Mouse (Mus musculus) hindbrain, embryonic 12.5 days (tissue): ENCODE measurements around the gene Vmn1r77. TPM values are rescaled to one million over a fixed set of nuclear protein-coding genes. Genes with fewer than 3 reads are reported as not detected.
A peak's percentile ranks its signal among the peaks of the same experiment; 100 is the strongest.
"Not testable (repeated sequence)": the region's sequence is repeated elsewhere in the genome, so short reads cannot be mapped to it uniquely, and the experiment has no call there.

Experiments
- ATAC-seq: fragments of 200-750 bp; cut with Nextera tagmentation; 2 replicates; pipeline ENCODE4 v1.8.0; 2017; ENCODE audit warnings: moderate TSS enrichment; ENCODE audit not compliant: low FRiP score
- H3K27ac ChIP-seq: fragments of 300-500 bp; sonication (generic); 2 replicates; pipeline ENCODE4 v1.5.1; 2016; ENCODE audit warnings: mild to moderate bottlenecking
- H3K27me3 ChIP-seq: fragments of 300-500 bp; sonication (generic); 2 replicates; pipeline ENCODE4 v1.6.1; 2016; ENCODE audit warnings: mild to moderate bottlenecking
- H3K36me3 ChIP-seq: fragments of 300-500 bp; sonication (generic); 2 replicates; pipeline ENCODE4 v1.6.1; 2016; ENCODE audit warnings: mild to moderate bottlenecking
- H3K4me1 ChIP-seq: fragments of 300-500 bp; sonication (generic); 2 replicates; pipeline ENCODE4 v1.6.1; 2016
- H3K4me2 ChIP-seq: fragments of 300-500 bp; sonication (generic); replicated peaks from 2 replicates; pipeline ENCODE4 v1.6.1; 2016; ENCODE audit warnings: mild to moderate bottlenecking
- H3K4me3 ChIP-seq: fragments of 300-500 bp; sonication (generic); 2 replicates; pipeline ENCODE4 v1.5.1; 2016; ENCODE audit warnings: mild to moderate bottlenecking
- H3K9ac ChIP-seq: fragments of 300-500 bp; sonication (generic); 2 replicates; pipeline ENCODE4 v1.6.1; 2016; ENCODE audit warnings: mild to moderate bottlenecking, moderate library complexity
- H3K9me3 ChIP-seq: fragments of 300-500 bp; sonication (generic); replicated peaks from 2 replicates; pipeline ENCODE4 v1.6.1; 2016; ENCODE audit warnings: mild to moderate bottlenecking
- whole genome bisulfite sequencing: fragments of 180-500 bp; shearing (Covaris S2); methylation state at CpG from one replicate; pipeline ENCODE4 v1.1.7; 2016; 5-methylcytosine and 5-hydroxymethylcytosine counted together
- polyA plus RNA-seq: library from polyadenylated mRNA; unstranded; fragments of >200 nt; fragmentation: Nextera tagmentation; extraction: Ambion mirVana; gene quantifications from 2 replicates; pipeline ENCODE4 v1.2.1, GENCODE M21; 2016

Gene Vmn1r77
- polyA plus RNA-seq: not detected in 2 replicates

- not testable (repeated sequence) for H3K9ac ChIP-seq, ATAC-seq, H3K9me3 ChIP-seq, H3K27me3 ChIP-seq, H3K4me3 ChIP-seq, H3K36me3 ChIP-seq, H3K4me2 ChIP-seq, H3K4me1 ChIP-seq, H3K27ac ChIP-seq
Observed at GRCm38 (mm10) chr7:12036452-12036851, at the start of gene Vmn1r77. Vmn1r77 (plus strand) TSS chr7:12036752.

GRCm38 (mm10) chr7:12011491-12011890 lies 25.1 kb upstream of the Vmn1r77 start:
- H3K9ac ChIP-seq, H3K27me3 ChIP-seq, H3K27ac ChIP-seq, H3K4me1 ChIP-seq, H3K4me2 ChIP-seq, H3K4me3 ChIP-seq, H3K36me3 ChIP-seq: not testable (repeated sequence)
- WGBS: 91% methylated on average over 5 of the region's 5 CpGs
- ATAC-seq: peak; percentile 59; the same call in 1 of the 2 replicates
- H3K9me3 ChIP-seq: peaks cover 64% of the 10 kb centered on the region

- H3K9ac ChIP-seq, H3K27ac ChIP-seq, ATAC-seq, H3K4me3 ChIP-seq, H3K4me1 ChIP-seq, H3K4me2 ChIP-seq, H3K27me3 ChIP-seq, H3K36me3 ChIP-seq: not testable (repeated sequence)
- 87% methylated on average over 3 of the region's 3 CpGs for WGBS
- H3K9me3 ChIP-seq: peaks cover 66% of the 10 kb centered on the region
Observed at GRCm38 (mm10) chr7:12012392-12012791, 24.2 kb upstream of the Vmn1r77 start.

GRCm38 (mm10) chr7:12013106-12013505 lies 23.4 kb upstream of the Vmn1r77 start:
- Histone ChIP-seq H3K9me3 (peaks cover 70% of the 10 kb centered on the region), H3K27me3 (no peaks in the 10 kb centered on the region), H3K27ac (no peak overlapping the region), H3K4me2 (no peak overlapping the region), H3K36me3 (no peaks in the 10 kb centered on the region), H3K9ac (no peak overlapping the region), H3K4me3 (no peak overlapping the region), H3K4me1 (no peaks in the 10 kb centered on the region)
- 78% methylated on average over 4 of the region's 4 CpGs for WGBS
- no peak for ATAC-seq

- H3K9me3 ChIP-seq: peaks cover 53% of the 10 kb centered on the region
Observed at GRCm38 (mm10) chr7:12017829-12018228, 18.7 kb upstream of the Vmn1r77 start.

GRCm38 (mm10) chr7:12040664-12041063 lies 4.1 kb downstream of the Vmn1r77 start:
- no peak overlapping the region for H3K9ac ChIP-seq
- no peaks in the 10 kb centered on the region for H3K36me3 ChIP-seq
- 78% methylated on average over 2 of the region's 2 CpGs for WGBS
- no peak overlapping the region for H3K4me2 ChIP-seq
- no peak for ATAC-seq
- H3K27me3 ChIP-seq: no peaks in the 10 kb centered on the region
- H3K4me1 ChIP-seq: no peaks in the 10 kb centered on the region
- H3K4me3 ChIP-seq: no peak overlapping the region
- H3K27ac ChIP-seq: no peak overlapping the region
- peaks cover 10% of the 10 kb centered on the region for H3K9me3 ChIP-seq

More at GRCm38 (mm10) chr7:12017829-12018228, 18.7 kb upstream of the Vmn1r77 start:
- not testable (repeated sequence) for H3K4me3 ChIP-seq, H3K4me1 ChIP-seq, H3K27ac ChIP-seq, H3K4me2 ChIP-seq, H3K27me3 ChIP-seq, H3K9ac ChIP-seq, H3K36me3 ChIP-seq
- WGBS: 88% methylated on average over 2 of the region's 2 CpGs
- peak; percentile 48; the same call in 1 of the 2 replicates for ATAC-seq

Other genes starting within 250 kb of the Vmn1r77 start
- gene Vmn1r74, start 202.8 kb upstream of the Vmn1r77 start, polyA plus RNA-seq: not detected in 2 replicates
- not detected in 2 replicates for gene Vmn1r75, start 162.1 kb upstream of the Vmn1r77 start, polyA plus RNA-seq
- not detected in 2 replicates for gene Vmn1r76, start 98.5 kb upstream of the Vmn1r77 start, polyA plus RNA-seq
- not detected in 2 replicates for gene Vmn1r78, start 113.5 kb downstream of the Vmn1r77 start, polyA plus RNA-seq
- gene Vmn1r79, start 134.5 kb downstream of the Vmn1r77 start, polyA plus RNA-seq: not detected in 2 replicates
- gene Vmn1r80, start 152.5 kb downstream of the Vmn1r77 start, polyA plus RNA-seq: not detected in 2 replicates
- gene Vmn1r81, start 231.5 kb downstream of the Vmn1r77 start, polyA plus RNA-seq: not detected in 2 replicates